Mouse (Mus musculus): ENCODE results near the gene Fads1. TPM values are rescaled to one million over a fixed set of nuclear protein-coding genes. Genes with fewer than 3 reads are reported as not detected.

Gene Fads1
- polyA plus RNA-seq, 1 experiment from 2014 or later, result 54.6 TPM

DNA sequence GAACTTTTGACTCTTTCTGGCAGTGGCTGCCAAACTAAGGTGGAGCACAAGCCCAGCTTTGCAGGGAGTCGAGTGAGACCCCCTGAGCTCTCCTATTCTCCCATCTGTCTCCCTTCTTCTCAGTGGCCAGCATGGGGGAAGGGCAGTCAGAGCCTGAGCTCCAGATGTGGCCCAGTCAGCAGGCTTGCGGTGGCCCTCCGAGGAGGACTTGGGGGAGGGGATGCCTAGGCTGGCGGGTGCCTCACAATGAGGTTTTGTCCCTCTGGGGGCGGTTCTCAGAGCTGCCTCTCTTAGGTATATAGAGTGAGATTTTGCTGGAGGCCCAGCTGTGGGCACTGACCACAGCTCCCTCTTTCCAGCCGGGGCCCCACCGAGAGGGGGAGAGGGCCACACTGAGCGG, 60.2 kb downstream of the Fads1 start:
- no peaks in the 10 kb centered on the region for H3K9me3 ChIP-seq (replicated peaks; ENCODE audit: low read length)
- H3K27me3 ChIP-seq (ENCODE audit: insufficient read depth, low read length), result no peaks in the 10 kb centered on the region
- WGBS, result 20% methylated on average over 8 of the region's 8 CpGs
- H3K4me2 ChIP-seq (ENCODE audit: low read length), result no peak overlapping the region
- TF ChIP-seq CTCF (IDR thresholded peaks at IDR 0.05; ENCODE audit: low read depth), result no peak
- H3K36me3 ChIP-seq (ENCODE audit: insufficient read depth, low read length), result no peaks in the 10 kb centered on the region
- DNase-seq (ENCODE audit: low spot score), result no peak
- H3K9ac ChIP-seq (ENCODE audit: low read depth, low read length), result no peak overlapping the region
- H3K27ac ChIP-seq, result no peak overlapping the region
- ATAC-seq (replicated peaks; ENCODE audit: low FRiP score, low read depth), result no peak
- peaks cover 9% of the 10 kb centered on the region for H3K4me1 ChIP-seq (replicated peaks; ENCODE audit: insufficient read depth, low read length)
- no peak overlapping the region for H3K4me3 ChIP-seq (replicated peaks; ENCODE audit: low read depth, low read length)

DNA sequence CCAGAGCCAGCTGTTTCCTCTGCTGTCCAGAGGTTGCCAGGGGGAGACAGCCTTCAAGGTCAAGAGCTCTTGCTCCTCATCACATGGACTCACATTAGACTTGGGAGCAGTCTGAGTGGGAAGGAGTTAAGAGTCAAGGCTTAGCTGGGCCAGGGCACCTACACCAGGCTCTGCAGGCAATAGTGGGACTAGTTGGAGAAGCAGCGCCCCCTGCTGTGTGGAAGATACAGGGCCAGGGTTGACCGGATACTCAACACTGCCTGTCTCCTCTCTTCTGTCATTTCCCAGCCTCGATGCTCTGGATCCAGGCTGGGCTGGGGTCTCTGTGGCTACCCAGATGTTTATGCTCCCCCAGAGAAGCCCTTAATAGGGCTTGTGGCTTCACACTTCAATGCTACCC, 61.5 kb downstream of the Fads1 start:
- Histone ChIP-seq H3K9ac (ENCODE audit: low read depth, low read length) (no peak overlapping the region), H3K9me3 (replicated peaks; ENCODE audit: low read length) (no peaks in the 10 kb centered on the region), H3K27ac (no peak overlapping the region), H3K36me3 (ENCODE audit: insufficient read depth, low read length) (no peaks in the 10 kb centered on the region), H3K27me3 (ENCODE audit: insufficient read depth, low read length) (no peaks in the 10 kb centered on the region), H3K4me1 (replicated peaks; ENCODE audit: insufficient read depth, low read length) (peaks cover 16% of the 10 kb centered on the region), H3K4me2 (ENCODE audit: low read length) (no peak overlapping the region), H3K4me3 (replicated peaks; ENCODE audit: low read depth, low read length) (no peak overlapping the region)
- WGBS, result 21% methylated on average over 3 of the region's 3 CpGs
- peak; percentile 71 for DNase-seq (ENCODE audit: low spot score)
- peak; percentile 69 for TF ChIP-seq CTCF (IDR thresholded peaks at IDR 0.05; ENCODE audit: low read depth)
- no peak for ATAC-seq (replicated peaks; ENCODE audit: low FRiP score, low read depth)

Small RNA genes within 50 kb of the gene (microRNA-seq; reads per million reads assigned to microRNA genes)
- gene Mir6993, result not detected

Other genes starting within 250 kb of the Fads1 start
- gene Fth1, start 202.3 kb upstream of the Fads1 start, polyA plus RNA-seq (2015; fragmentation: Nextera tagmentation; extraction: Ambion mirVana), result 2,883 and 2,906 TPM in 2 replicates
- 1.8 and 3.3 TPM in 2 replicates for gene Best1, start 181.3 kb upstream of the Fads1 start, polyA plus RNA-seq (2015; fragmentation: Nextera tagmentation; extraction: Ambion mirVana)
- gene Rab3il1, start 181.2 kb upstream of the Fads1 start, polyA plus RNA-seq (2015; fragmentation: Nextera tagmentation; extraction: Ambion mirVana), result 30.6 and 31.5 TPM in 2 replicates
- gene Fads3, start 141.3 kb upstream of the Fads1 start, polyA plus RNA-seq (2015; fragmentation: Nextera tagmentation; extraction: Ambion mirVana), result 35.0 and 37.4 TPM in 2 replicates
- 37.1 and 38.2 TPM in 2 replicates for gene Fads2, start 81.1 kb upstream of the Fads1 start, polyA plus RNA-seq (2015; fragmentation: Nextera tagmentation; extraction: Ambion mirVana)
- 427 and 460 TPM in 2 replicates for gene Tmem258, start 21.1 kb downstream of the Fads1 start, polyA plus RNA-seq (2015; fragmentation: Nextera tagmentation; extraction: Ambion mirVana)
- 46.6 and 56.1 TPM in 2 replicates for gene Fen1, start 21.3 kb downstream of the Fads1 start, polyA plus RNA-seq (2015; fragmentation: Nextera tagmentation; extraction: Ambion mirVana)
- 1.2 and 1.5 TPM in 2 replicates for gene Myrf, start 57.9 kb downstream of the Fads1 start, polyA plus RNA-seq (2015; fragmentation: Nextera tagmentation; extraction: Ambion mirVana)
- 2.0 and 2.2 TPM in 2 replicates for gene Dagla, start 122.0 kb downstream of the Fads1 start, polyA plus RNA-seq (2015; fragmentation: Nextera tagmentation; extraction: Ambion mirVana)
- 1.2 and 1.7 TPM in 2 replicates for gene Syt7, start 206.2 kb downstream of the Fads1 start, polyA plus RNA-seq (2015; fragmentation: Nextera tagmentation; extraction: Ambion mirVana)

Measured in kidney, postnatal 0 days (tissue).